Mouse (Mus musculus): ENCODE measurements around the gene Gm29110. TPM values are rescaled to one million over a fixed set of nuclear protein-coding genes. Genes with fewer than 3 reads are reported as not detected.
"Not testable (repeated sequence)": the region's sequence is repeated elsewhere in the genome, so short reads cannot be mapped to it uniquely, and the experiment has no call there.

Gene Gm29110
- polyA plus RNA-seq (2014; fragmentation: Nextera tagmentation; extraction: Ambion mirVana), result not detected in 2 replicates

DNA sequence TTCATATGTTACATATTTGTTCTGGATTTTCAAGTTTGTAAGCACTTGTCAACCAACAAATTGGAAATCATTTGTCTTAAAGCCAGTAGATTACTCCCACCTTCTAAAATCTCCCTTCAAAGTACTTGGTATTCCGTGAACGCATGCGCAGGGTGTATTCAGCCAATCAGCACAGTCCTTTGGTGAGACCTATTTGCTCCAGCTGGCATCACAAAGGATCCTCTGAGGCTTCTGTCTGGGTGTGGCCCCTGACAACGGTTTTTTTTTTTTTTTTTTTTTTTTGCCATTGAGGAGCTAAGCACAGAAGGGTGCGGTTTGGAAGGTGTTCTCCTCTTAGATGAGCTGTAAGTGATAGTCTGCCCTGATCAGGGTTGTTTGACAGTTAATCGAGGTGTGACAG is at the start of gene Gm29110:
TSS of gene Gm29110 (plus strand) at position 301 of the 400 bp plus-strand sequence.
- ATAC-seq (ENCODE audit: low read depth); H3K9ac ChIP-seq (ENCODE audit: low read depth, low read length); H3K4me2 ChIP-seq (ENCODE audit: low read depth, low read length); H3K4me1 ChIP-seq (ENCODE audit: control insufficient read depth, insufficient read depth, low read length); H3K36me3 ChIP-seq (ENCODE audit: control insufficient read depth, insufficient read depth, low read length); H3K4me3 ChIP-seq (ENCODE audit: low read depth, low read length); H3K9me3 ChIP-seq (ENCODE audit: control insufficient read depth, low read length); DNase-seq (ENCODE audit: low spot score); H3K27ac ChIP-seq (replicated peaks; ENCODE audit: low read depth, low read length); H3K27me3 ChIP-seq (replicated peaks; ENCODE audit: control insufficient read depth, insufficient read depth, low read length): not testable (repeated sequence)
- WGBS, result 100% methylated on average over 2 of the region's 6 CpGs

Other genes starting within 250 kb of the Gm29110 start
- not detected in 2 replicates for gene Gm21913, start 153.4 kb downstream of the Gm29110 start, polyA plus RNA-seq (2014; fragmentation: Nextera tagmentation; extraction: Ambion mirVana)

Measured in embryonic facial prominence, embryonic 14.5 days (tissue).